Mouse (Mus musculus): ENCODE measurements at regions not wholly inside any gene's neighbourhood (a gene's known extent, or its start where the extent isn't known, plus 50 kb on each side); places are given as distances from the start of the nearest gene placed in this dataset.
A peak's percentile ranks its signal among the peaks of the same experiment; 100 is the strongest.

DNA sequence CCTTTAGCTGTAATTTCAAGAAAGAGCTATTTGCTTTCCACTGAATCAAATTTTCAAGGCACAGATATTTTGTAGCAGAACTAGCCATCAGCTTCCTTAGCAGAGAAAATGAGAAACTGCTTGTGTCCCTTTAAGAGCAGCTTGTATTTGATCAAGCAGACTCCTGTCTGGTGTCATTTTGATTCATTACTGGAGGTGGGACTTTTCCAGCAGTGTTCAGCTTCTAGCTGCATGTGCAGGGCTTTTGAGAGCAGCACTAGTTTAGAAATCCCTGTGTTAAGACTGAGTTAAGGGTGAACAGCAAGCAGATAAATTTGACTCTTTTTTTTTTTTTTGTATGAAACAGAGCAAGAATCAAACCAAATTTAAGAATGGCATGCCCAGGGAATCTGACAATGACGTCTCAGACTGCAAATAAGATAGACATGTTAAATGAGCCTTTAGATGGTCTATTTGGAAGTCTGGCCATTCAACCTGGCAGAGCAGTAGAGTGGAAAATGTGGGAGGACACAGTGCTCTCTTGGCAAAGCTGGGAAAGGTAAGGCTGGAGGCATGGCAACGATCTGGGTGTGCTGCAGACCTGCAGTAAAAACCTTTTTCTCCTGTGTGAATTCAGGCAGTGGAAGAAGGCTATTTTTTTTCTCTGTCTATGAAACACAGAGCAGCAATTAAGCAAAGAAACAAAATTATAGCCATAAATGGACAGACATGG is 419.9 kb upstream of the Dmd start:
- DNase-seq (ENCODE audit: low read depth, low spot score): peak; percentile 0

DNA sequence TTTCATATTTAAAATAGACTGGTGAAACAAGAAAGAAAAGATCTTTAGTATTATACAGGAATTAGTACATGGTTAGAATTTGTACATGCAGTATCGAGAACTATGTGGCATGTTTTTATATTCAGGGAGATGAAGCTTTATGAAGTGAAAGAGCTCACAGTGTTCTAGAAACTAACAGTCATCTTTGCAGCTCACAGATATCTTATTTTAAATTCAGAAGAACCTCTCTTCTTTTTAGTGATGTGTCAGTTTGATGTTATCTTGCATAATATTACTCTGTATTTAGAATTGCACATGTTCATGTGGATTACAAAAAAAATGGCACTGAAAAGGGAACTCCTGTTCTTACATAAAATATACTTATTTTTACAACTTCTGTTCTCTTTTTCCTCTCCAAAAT is 377.1 kb upstream of the Dmd start:
- no peak for DNase-seq (ENCODE audit: low read depth, low spot score)

DNA sequence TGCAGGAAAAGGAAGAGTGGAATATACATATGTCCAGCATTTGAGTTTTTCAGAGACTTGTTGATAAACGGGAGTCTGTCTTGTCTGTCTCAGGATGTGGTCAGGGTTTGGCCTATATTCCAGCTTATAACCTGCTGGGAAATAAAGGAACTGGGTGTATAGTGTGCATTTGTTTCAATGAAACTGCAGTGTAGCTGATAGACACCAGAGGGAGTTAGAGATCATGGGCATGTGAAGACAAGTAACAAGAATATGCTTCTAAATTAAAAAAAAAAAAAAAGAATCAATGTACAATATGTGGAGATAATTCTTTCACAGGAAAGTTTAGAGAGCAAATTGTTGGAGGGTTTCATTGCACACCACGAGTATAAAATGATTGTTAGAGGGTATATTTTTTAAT is 335.3 kb upstream of the Dmd start:
- no peak for DNase-seq (ENCODE audit: low read depth, low spot score)

DNA sequence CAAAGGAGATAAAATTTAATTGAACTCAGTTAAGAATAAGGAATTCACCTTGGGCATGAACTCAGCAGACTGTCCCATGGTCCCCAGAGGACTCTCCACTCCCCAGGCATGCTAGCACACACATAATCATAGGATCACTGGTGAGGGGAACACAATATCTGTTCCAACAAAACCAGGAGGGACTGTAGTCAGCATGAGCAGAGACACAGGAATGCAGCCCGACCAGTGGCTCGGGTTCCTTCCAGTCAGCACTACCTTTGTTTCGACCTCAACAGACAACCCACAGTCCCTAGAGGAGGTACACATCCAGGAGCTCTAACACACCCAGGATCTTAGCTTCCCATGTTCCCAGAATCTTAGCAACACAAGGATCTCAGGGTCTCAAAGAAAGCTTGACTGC is 298.3 kb upstream of the Dmd start:
- no peak for DNase-seq (ENCODE audit: low read depth, low spot score)

All from mesoderm, embryonic 11.5 days (tissue).